Mouse (Mus musculus) limb, embryonic 11.5 days (tissue): ENCODE results near the gene Mad1l1. TPM values are rescaled to one million over a fixed set of nuclear protein-coding genes. Genes with fewer than 3 reads are reported as not detected.

Experiments used
- ATAC-seq: fragments of 200-750 bp; cut with Nextera tagmentation; 2 replicates; pipeline ENCODE4 v1.8.0; 2017; ENCODE audit warnings: low read depth; ENCODE audit not compliant: insufficient number of reproducible peaks, low FRiP score, low TSS enrichment
- DNase-seq: peaks from one replicate; pipeline ENCODE4 v3.0.0-alpha.2; 2015; ENCODE audit warnings: low spot score
- H3K27ac ChIP-seq: fragments of 300-500 bp; sonication (generic); replicated peaks from 2 replicates; pipeline ENCODE4 v1.5.1; 2014; ENCODE audit warnings: low read depth, mild to moderate bottlenecking, low read length
- H3K27me3 ChIP-seq: fragments of 300-500 bp; sonication (generic); 2 replicates; pipeline ENCODE4 v1.6.1; 2014; ENCODE audit warnings: mild to moderate bottlenecking, low read length, mixed read lengths; ENCODE audit not compliant: control insufficient read depth, insufficient read depth
- H3K36me3 ChIP-seq: fragments of 300-500 bp; sonication (generic); 2 replicates; pipeline ENCODE4 v1.6.1; 2014; ENCODE audit warnings: mild to moderate bottlenecking, low read length, moderate library complexity, mixed read lengths; ENCODE audit not compliant: control insufficient read depth, insufficient read depth
- H3K4me1 ChIP-seq: fragments of 300-500 bp; sonication (generic); 2 replicates; pipeline ENCODE4 v1.6.1; 2014; ENCODE audit warnings: low read length, mixed read lengths; ENCODE audit not compliant: control insufficient read depth, insufficient read depth
- H3K4me2 ChIP-seq: fragments of 300-500 bp; sonication (generic); 2 replicates; pipeline ENCODE4 v1.6.1; 2014; ENCODE audit warnings: low read depth, mild to moderate bottlenecking, moderate library complexity; ENCODE audit not compliant: severe bottlenecking
- H3K4me3 ChIP-seq: fragments of 300-500 bp; sonication (generic); 2 replicates; pipeline ENCODE4 v1.5.1; 2014; ENCODE audit warnings: low read depth, low read length
- H3K9ac ChIP-seq: fragments of 300-500 bp; sonication (generic); 2 replicates; pipeline ENCODE4 v1.6.1; 2014; ENCODE audit warnings: mild to moderate bottlenecking, low read length
- H3K9me3 ChIP-seq: fragments of 300-500 bp; sonication (generic); 2 replicates; pipeline ENCODE4 v1.6.1; 2016; ENCODE audit warnings: low read length; ENCODE audit not compliant: control insufficient read depth
- WGBS: fragments of 180-500 bp; shearing (Covaris S2); extraction: QIAGEN DNeasy Blood & Tissue Kit; methylation state at CpG from one replicate; pipeline ENCODE4 v1.1.7; 2014; 5-methylcytosine and 5-hydroxymethylcytosine counted together
- polyA plus RNA-seq: library from polyadenylated mRNA; unstranded; fragments of >200 nt; fragmentation: Nextera tagmentation; extraction: Ambion mirVana; gene quantifications from 2 replicates; pipeline ENCODE4 v1.2.1, GENCODE M21; 2014

Mad1l1 gene
- polyA plus RNA-seq, 1 experiment from 2014 or later, result 51.5 TPM

GRCm38 (mm10) chr5:140307602-140308001, 13.8 kb downstream of the Mad1l1 start:
- peaks cover 35% of the 10 kb centered on the region for H3K36me3 ChIP-seq
- ATAC-seq, result no peak
- 94% methylated on average over 14 of the region's 14 CpGs for WGBS
- H3K4me2 ChIP-seq, result no peak overlapping the region
- DNase-seq, result no peak
- H3K9me3 ChIP-seq, result no peaks in the 10 kb centered on the region
- H3K27me3 ChIP-seq, result no peaks in the 10 kb centered on the region
- H3K4me3 ChIP-seq, result no peak overlapping the region
- no peaks in the 10 kb centered on the region for H3K4me1 ChIP-seq
- H3K27ac ChIP-seq, result no peak overlapping the region
- no peak overlapping the region for H3K9ac ChIP-seq

- H3K4me2 ChIP-seq, result no peak overlapping the region
- WGBS, result 80% methylated on average over 8 of the region's 8 CpGs
- DNase-seq (no peak), ATAC-seq (no peak)
- no peaks in the 10 kb centered on the region for H3K9me3 ChIP-seq
- H3K4me3 ChIP-seq, result no peak overlapping the region
- H3K9ac ChIP-seq, result no peak overlapping the region
- no peaks in the 10 kb centered on the region for H3K27me3 ChIP-seq
- H3K36me3 ChIP-seq, result peaks cover 41% of the 10 kb centered on the region
- no peaks in the 10 kb centered on the region for H3K4me1 ChIP-seq
- no peak overlapping the region for H3K27ac ChIP-seq
Observed at GRCm38 (mm10) chr5:140306016-140306415, 15.3 kb downstream of the Mad1l1 start.

- H3K4me3 ChIP-seq, result no peak overlapping the region
- DNase-seq (no peak), ATAC-seq (no peak)
- 90% methylated on average over 4 of the region's 4 CpGs for WGBS
- no peak overlapping the region for H3K4me2 ChIP-seq
- no peaks in the 10 kb centered on the region for H3K27me3 ChIP-seq
- H3K4me1 ChIP-seq, result no peaks in the 10 kb centered on the region
- H3K9me3 ChIP-seq, result no peaks in the 10 kb centered on the region
- peaks cover 35% of the 10 kb centered on the region for H3K36me3 ChIP-seq
- no peak overlapping the region for H3K9ac ChIP-seq
- no peak overlapping the region for H3K27ac ChIP-seq
Observed at GRCm38 (mm10) chr5:140298291-140298690, 23.1 kb downstream of the Mad1l1 start.

GRCm38 (mm10) chr5:140292152-140292551, 29.2 kb downstream of the Mad1l1 start:
- no peaks in the 10 kb centered on the region for H3K4me1 ChIP-seq
- ATAC-seq (no peak), DNase-seq (peak; percentile 65)
- H3K27me3 ChIP-seq, result no peaks in the 10 kb centered on the region
- H3K4me2 ChIP-seq, result no peak overlapping the region
- 71% methylated on average over 1 of the region's 1 CpGs for WGBS
- H3K27ac ChIP-seq, result no peak overlapping the region
- no peaks in the 10 kb centered on the region for H3K9me3 ChIP-seq
- no peak overlapping the region for H3K9ac ChIP-seq
- H3K36me3 ChIP-seq, result peaks cover 18% of the 10 kb centered on the region
- H3K4me3 ChIP-seq, result no peak overlapping the region

DNA sequence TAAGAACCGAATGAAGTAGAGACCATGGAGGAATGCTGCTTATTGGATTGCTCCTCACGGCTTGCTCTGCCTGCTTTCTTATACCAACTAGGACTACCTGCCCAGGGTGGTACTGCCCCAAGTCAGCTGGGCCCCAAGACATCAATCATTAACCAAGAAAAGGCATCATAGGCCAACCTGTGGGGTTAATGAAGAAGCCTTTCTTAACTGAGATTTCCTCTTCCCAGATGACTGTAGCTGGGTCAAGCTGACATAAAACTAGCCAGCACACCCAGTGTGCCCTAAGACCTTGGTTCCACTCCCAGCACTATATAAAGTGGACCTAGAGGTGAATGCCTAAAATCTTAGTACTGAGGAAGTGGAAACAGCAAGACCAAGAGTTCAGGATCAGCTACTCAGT, 32.2 kb downstream of the Mad1l1 start:
- no peak for DNase-seq
- no peak overlapping the region for H3K4me2 ChIP-seq
- H3K4me1 ChIP-seq, result no peaks in the 10 kb centered on the region
- no peaks in the 10 kb centered on the region for H3K27me3 ChIP-seq
- no peak overlapping the region for H3K27ac ChIP-seq
- no peak overlapping the region for H3K4me3 ChIP-seq
- 100% methylated on average over 2 of the region's 2 CpGs for WGBS
- ATAC-seq, result no peak
- H3K9ac ChIP-seq, result no peak overlapping the region
- H3K9me3 ChIP-seq, result no peaks in the 10 kb centered on the region
- peaks cover 6% of the 10 kb centered on the region; the same call in 1 of the 2 replicates for H3K36me3 ChIP-seq

- H3K4me3 ChIP-seq, result no peak overlapping the region
- no peak for ATAC-seq
- H3K27me3 ChIP-seq, result no peaks in the 10 kb centered on the region
- H3K36me3 ChIP-seq, result peaks cover 6% of the 10 kb centered on the region; the same call in 1 of the 2 replicates
- H3K9ac ChIP-seq, result no peak overlapping the region
- WGBS, result 90% methylated on average over 3 of the region's 3 CpGs
- no peaks in the 10 kb centered on the region for H3K4me1 ChIP-seq
- no peaks in the 10 kb centered on the region for H3K9me3 ChIP-seq
- DNase-seq, result no peak
- H3K27ac ChIP-seq, result no peak overlapping the region
- no peak overlapping the region for H3K4me2 ChIP-seq
Observed at GRCm38 (mm10) chr5:140288287-140288686, 33.1 kb downstream of the Mad1l1 start.

DNA sequence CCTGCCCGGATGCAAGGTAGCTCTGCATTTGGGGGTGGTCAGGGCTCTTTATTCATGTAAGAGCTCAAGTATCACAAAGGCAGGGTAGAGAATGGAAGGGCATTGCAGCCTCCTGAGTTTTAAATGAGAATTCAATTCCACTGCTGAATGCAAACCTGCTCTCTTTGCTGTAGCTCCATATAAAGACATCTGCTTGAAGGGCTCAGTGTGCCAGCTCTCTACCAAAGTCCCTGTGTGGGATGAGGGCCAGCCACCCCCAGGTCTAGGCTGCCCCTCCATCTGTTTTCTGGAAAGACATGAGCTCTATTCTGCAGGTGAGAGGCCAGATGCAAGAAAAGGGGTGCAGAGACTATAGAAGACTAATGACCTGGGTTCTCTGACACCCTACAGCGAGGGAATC, 36.6 kb downstream of the Mad1l1 start:
- WGBS, result 87% methylated on average over 2 of the region's 2 CpGs
- Histone ChIP-seq H3K4me3 (no peak overlapping the region), H3K27ac (no peak overlapping the region), H3K9me3 (no peaks in the 10 kb centered on the region), H3K36me3 (peaks cover 7% of the 10 kb centered on the region; the same call in 1 of the 2 replicates), H3K4me1 (no peaks in the 10 kb centered on the region), H3K27me3 (no peaks in the 10 kb centered on the region), H3K4me2 (no peak overlapping the region), H3K9ac (no peak overlapping the region)
- ATAC-seq (no peak), DNase-seq (no peak)

- Histone ChIP-seq H3K36me3 (peaks cover 5% of the 10 kb centered on the region; the same call in 1 of the 2 replicates), H3K4me3 (no peak overlapping the region), H3K27me3 (no peaks in the 10 kb centered on the region), H3K27ac (no peak overlapping the region), H3K4me2 (no peak overlapping the region), H3K4me1 (no peaks in the 10 kb centered on the region), H3K9me3 (no peaks in the 10 kb centered on the region), H3K9ac (no peak overlapping the region)
- DNase-seq, result no peak
- no peak for ATAC-seq
- WGBS, result 96% methylated on average over 2 of the region's 2 CpGs
Observed at GRCm38 (mm10) chr5:140284011-140284410, 37.3 kb downstream of the Mad1l1 start.

GRCm38 (mm10) chr5:140282900-140283299, 38.5 kb downstream of the Mad1l1 start:
- H3K27me3 ChIP-seq, result no peaks in the 10 kb centered on the region
- H3K4me3 ChIP-seq, result no peak overlapping the region
- H3K36me3 ChIP-seq, result peaks cover 8% of the 10 kb centered on the region; the same call in 1 of the 2 replicates
- 95% methylated on average over 3 of the region's 3 CpGs for WGBS
- DNase-seq (no peak), ATAC-seq (no peak)
- H3K9ac ChIP-seq, result no peak overlapping the region
- no peaks in the 10 kb centered on the region for H3K4me1 ChIP-seq
- no peaks in the 10 kb centered on the region for H3K9me3 ChIP-seq
- no peak overlapping the region for H3K27ac ChIP-seq
- no peak overlapping the region for H3K4me2 ChIP-seq
